Mouse (Mus musculus): ENCODE data around the gene Kat8.
A peak's percentile ranks its signal among the peaks of the same experiment; 100 is the strongest.
"Not testable (repeated sequence)": the region's sequence is repeated elsewhere in the genome, so short reads cannot be mapped to it uniquely, and the experiment has no call there.

Kat8 gene

DNA sequence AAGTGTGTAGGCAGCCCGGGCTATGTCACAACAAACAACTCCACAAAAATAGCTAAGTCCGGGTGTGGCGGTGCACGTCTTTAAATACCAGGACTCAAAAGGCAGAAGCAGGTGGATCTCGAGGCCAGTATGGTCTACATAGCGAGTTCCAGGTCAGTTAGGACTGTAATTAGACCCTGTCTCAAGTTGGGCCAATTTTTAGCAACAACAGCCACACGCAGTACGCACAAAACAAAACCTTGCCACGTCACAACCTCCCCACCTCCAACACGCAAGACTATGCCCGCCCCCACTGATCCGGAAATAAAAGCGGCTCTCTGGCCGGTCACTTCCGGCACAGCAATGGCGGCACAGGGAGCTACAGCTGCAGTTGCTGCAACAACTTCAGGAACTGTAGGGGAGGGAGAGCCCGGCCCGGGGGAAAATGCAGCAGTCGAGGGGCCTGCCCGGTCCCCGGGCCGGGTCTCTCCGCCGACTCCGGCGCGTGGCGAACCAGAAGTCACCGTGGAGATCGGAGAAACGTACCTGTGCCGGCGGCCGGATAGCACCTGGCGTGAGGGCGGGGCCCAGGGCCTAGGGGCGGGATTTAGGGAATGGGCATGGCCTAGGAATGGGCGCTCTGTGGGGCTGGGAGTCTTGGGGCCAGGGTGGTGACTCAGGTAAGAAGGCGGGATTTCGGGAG, at the start of gene Kat8:
Gene Kat8 (plus strand): TSS at position 327 of the 682 bp plus-strand sequence.
- peak; percentile 84 for DNase-seq (ENCODE audit: low read depth, low spot score)

DNA sequence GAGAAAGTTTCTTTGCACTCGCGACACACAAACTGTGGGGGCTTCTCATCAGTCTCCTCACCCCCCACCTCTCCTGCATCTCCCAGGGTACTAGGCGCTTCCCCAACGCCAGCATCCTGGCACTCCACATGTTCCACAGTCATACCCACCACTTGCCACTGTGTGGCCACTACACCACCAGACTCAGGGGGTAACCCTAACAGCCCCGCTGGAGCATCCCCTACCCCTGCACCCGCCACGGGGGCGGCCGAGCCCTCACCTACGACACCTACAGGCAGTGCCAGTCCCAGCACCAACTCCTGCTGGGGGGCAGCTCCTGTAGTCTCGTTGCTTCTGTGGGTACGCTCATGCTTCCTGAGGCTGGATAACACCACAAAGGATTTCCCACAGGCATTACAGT, 45.9 kb upstream of the Kat8 start:
- no peak for DNase-seq (ENCODE audit: low read depth, low spot score)

DNA sequence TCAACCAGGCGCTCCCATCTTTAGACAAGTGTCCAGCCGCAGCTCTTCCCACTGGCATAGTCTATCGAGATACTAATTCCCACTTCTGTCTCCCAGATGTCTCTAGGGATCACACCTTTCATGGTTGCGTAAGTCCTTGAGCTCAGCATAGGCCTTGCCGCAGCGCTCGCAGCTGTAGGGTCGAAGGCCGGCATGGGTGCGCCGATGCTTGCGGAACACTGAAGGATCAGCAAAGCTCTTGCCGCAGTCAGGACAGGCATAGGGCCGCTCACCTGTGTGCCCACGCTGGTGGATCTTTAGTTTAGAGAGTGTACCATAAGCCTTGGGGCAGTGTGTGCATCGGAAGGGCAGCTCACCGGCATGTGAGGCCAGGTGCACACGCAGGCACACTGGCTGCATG, 44.7 kb upstream of the Kat8 start:
- no peak for DNase-seq (ENCODE audit: low read depth, low spot score)

DNA sequence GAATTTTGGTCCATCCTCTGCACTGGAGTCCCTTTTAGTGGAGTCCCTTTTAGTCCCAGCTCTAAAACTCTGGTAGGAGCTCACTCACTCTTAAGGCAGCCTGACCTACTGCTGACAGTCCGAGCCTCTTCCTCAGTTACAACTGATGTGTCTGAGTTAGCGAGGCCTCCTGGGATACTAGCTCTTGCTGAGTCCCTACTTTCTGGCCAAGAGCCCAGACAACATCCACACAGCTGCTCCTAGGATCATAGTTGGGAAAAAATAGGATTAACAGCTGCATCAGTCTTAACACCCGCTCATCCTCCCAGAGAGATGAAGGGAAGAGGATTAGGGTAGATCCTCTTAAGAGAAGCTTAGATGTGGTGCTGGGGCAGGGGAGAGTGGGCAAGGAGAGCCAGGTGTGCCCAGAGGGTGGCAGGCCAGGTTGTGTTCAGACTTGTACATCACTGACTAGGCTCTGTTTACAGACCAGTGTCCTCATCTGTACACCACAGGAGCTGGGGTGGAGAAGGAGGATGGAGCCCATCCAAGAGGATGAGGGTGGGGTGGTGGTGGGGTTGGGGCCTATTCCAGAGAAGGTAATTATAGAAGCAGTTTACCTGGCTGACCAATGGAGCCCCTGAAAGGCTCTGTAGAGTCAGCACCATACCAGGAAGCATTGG, 43.0 kb upstream of the Kat8 start:
- DNase-seq (ENCODE audit: low read depth, low spot score) = no peak

DNA sequence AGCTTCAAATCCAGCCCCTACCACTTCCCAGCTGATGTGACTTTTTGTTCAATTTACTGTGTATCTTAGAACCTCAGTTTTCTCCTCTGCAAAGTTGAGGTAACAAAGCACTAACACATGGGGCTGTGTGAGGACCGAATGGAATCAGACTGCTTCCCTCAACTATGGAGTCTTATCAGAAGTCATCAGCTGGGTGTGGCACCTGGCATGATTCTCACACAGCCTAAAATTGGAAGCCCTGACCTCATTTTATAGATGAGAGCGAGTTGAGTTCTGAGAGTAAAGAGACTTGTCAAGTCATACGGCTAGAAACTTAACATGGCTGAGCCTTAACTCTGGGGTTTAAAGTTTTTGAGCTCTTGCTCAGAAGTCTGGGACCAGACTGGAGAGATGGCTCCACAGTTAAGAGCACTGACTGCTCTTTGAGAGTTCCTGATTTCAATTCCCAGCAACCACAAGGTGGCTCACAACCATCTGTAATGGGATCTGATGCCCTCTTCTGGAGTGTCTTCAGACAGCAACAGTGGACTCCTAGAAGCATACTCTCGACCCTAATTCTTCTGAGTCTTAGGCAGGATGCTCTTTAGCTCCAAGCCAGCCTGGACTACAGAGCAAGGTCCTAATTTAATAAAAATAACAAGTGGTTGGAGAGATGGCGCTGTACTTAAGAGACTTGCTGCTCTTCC, 42.0 kb upstream of the Kat8 start:
- DNase-seq (ENCODE audit: low read depth, low spot score) = no peak

DNA sequence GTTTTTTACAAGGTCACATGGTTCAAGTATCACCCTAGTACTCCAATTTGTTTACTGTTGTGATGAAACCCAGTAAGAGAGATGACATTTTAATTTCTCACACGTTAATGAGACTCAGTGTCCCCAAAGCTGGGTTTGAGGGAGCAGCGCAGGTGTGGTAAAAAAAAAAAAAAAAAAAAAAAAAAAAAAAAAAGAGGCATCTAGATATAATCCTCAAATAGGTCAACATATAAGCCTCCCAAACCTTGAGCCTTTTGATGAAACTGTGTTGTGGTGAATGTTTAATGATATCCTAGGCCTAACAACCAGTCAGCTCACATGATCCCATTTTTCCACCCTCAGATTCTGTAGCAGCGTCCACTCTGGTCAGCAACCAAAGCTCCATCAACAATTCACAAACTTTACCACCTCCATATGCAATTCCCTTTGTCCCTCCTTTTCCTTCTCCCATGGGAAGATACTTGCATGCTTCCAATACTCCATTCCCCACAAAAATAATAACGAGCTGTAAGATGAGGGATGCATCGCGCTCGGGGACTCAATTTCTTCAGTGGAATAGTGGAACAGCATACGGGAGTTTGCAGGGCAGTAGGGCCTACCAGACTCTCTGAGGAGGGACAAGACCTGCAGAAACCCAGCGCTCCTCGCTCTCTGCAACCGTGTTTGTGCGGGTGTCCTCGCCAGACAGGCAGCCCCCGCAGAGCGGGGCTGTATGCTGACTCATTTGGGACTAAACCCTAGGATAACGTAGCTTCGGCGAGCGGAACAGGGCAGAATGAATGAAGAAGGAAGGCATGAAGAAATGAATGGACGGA, 37.3 kb upstream of the Kat8 start:
- DNase-seq (ENCODE audit: low read depth, low spot score) = peak; percentile 19

DNA sequence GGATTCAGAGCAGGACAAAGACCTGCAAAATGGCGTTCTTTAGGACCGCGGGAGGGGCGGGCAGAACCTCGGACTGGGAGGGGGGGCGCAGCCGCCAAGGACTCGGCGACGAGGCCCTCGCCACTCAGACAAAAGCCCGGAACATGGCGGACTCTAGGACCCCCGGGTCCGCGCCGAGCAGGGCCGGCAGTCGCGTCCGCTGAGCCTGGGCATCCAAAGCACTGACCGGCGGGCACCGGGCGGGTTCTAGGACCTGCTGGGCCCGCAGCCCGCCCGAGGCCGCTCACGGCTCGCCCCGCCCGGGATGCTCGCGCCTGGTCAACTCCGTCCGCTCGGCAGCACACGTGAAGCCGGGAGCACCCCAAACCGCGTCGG, 36.7 kb upstream of the Kat8 start:
- DNase-seq (ENCODE audit: low read depth, low spot score) = peak; percentile 91

DNA sequence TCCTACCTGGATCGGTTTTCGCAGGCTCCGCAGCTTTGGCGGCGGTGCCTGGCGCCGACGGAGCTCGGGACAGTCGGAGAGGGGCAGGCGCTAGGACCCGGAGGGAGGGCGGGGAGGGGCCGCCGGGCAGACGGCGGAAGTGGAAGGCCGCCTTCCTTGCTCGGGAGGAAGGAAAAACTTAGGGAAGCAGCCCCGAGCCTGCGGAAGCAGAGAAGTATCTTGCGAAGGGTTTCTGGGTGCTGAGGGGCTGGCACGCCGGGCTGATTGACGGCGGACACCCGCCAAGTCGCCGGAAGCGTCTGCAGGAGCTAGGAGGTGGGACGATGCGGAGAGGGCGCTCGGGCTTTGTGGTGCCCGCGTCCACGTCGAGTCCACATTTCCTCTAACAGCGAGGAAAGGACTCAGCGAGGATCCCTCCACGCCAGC, 36.3 kb upstream of the Kat8 start, which contains the start of gene Zfp646:
Gene Zfp646 (plus strand): TSS at position 181 of the 426 bp plus-strand sequence.
- DNase-seq (ENCODE audit: low read depth, low spot score) = peak; percentile 82

DNA sequence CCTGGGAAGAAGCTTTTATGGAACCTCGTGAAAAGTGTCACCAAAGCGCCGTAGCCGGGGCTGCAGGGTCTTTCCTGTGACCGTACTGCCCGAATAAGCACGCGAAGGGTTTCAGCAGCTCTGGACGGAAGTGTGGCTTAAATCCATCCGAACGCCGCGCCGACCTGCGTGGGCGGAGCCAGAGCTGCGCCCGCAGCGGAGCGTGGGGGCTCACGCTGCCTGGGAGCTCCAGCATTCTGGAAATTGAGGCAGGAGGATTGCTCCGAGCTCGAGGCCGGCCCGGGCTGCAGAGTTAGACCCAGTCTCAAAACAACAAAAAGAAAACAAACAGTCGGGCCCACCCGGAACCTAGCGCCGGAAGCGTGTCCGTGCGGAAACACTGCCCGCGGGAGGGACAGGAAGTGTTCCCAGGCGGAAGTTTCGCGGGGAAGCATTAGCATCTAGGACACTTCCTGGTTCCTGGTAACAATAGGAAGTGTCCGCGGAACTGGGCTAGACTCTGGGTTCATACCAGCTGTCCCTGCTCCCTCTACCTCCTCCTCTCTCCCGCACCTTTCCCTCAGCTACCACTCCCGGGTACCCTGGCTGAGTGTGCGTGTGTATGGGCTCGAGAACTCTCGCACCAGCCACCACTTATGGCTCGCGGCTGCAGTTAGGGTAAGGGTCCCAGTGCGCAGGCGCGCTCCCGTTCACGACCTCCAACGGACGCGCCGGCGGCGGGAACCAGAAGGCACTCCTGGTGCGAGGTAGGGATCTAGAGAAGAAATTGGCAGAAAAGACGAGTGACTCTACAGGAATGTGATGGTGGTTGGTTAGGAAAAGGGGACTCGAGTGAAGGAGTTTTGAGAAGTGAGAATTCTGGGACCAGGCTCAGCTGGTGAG, 35.6 kb upstream of the Kat8 start, which contains the start of gene Zfp668:
Gene Zfp668 (minus strand): TSS at position 362 of the 882 bp plus-strand sequence.
- peak; percentile 89 for DNase-seq (ENCODE audit: low read depth, low spot score)

DNA sequence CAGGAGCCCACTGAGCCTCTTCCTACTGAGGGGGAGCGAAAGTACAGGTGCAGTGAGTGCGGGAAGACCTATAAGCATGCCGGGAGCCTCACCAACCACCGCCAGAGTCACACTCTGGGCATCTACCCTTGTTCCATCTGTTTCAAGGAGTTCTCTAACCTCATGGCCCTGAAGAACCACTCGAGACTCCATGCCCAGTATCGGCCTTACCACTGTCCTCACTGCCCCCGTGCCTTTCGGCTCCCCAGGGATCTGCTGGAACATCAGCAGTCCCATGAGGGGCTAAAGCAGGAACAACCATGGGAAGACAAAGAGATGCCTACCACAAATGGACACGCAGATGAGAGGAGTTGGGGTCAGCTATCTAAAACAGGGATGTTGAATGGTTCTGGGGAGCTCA, 33.0 kb upstream of the Kat8 start:
- no peak for DNase-seq (ENCODE audit: low read depth, low spot score)

DNA sequence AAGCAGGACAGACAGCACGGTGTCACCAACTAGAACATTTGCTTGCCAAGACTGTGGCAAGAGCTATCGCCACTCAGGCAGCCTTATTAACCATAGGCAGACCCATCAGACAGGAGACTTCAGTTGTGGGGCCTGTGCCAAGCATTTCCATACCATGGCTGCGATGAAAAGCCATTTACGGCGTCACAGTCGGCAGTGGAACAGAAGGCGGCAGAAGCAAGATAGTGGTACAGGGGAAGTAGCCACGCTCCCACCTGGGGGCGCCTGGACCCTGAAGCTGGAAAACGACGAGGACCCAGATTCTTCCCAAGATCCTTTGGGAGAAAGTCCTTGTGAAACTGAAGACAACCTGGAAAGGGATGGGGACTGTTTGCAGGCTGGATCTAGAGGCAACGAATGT, 31.9 kb upstream of the Kat8 start:
- no peak for DNase-seq (ENCODE audit: low read depth, low spot score)

DNA sequence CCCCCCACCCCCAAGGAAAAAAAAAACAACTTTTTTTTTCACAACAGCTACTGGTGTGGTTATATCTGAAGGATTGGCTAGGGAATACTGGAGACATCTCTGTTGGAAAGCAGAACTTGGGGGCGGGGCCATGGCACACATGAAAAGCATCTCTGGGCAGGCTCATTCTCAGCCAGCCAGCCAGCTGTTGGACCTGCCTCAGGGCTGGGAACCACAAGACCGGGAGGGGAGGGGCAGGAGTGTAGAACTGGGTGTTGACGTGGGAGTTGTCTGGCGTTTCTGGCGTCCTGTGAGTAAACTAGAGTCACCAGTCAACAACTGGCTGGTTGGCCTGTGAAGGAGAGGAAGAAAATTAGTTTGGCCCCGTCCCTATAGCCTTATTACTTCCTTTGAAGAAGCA, 26.4 kb upstream of the Kat8 start:
- DNase-seq (ENCODE audit: low read depth, low spot score) = no peak

DNA sequence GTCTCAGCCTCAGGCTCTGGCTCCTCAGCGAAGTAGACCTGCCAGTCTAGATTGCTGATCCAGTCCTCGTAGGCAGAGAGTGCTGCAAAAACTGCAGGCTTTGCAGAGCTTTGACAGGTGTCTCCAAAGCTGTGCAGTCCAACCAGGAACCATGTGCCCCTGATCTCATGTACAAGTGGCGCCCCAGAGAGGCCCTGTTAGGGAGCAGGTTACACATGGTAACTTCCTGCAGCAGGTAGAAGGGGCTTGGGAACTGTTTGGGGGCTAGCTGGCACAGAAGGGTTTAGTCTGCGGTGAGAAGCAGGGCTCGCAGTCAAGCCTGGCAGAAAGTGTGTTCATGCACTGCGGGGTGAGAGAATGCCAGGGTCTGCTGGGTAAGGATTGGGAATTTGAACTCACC, 25.8 kb upstream of the Kat8 start:
- DNase-seq (ENCODE audit: low read depth, low spot score) = no peak

DNA sequence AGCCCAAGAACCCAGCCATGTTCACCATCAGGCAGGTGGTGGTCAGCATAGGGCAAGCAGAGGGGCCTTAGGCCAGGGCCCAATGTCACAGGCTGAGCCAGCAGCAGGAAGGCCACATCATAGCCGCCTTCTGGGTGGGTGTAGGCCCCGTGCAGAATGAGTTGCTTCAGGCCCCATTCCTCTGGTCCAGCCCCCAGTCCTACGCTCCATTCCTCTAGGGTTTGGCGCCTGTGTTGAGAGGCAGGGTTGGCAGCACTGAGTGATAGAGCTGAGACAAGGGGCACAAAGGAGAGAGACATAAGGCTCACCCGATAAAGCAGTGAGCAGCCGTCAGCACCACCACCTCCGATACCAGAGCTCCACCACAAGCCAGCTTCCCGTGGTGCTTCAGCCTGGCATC, 25.1 kb upstream of the Kat8 start:
- no peak for DNase-seq (ENCODE audit: low read depth, low spot score)

DNA sequence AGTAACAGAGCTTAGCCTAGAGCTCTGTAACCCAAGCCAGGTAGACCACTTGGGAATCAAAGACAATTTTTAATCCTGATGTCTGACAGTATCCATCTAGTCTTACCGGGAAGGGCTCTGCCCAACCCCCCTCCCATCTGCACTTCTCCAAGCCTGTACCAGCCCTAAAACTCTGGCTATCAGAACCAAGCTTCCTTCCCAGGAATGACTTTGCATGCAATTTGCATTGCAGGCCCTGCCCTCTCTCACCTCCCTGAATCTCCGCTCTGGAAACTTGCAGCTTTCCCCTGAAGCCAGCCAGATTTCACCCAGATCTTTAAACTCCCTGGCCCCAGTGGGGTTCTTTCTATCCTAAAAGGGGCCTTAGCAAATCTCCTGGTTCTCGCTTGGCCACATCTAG, 24.5 kb upstream of the Kat8 start:
- DNase-seq (ENCODE audit: low read depth, low spot score) = no peak

DNA sequence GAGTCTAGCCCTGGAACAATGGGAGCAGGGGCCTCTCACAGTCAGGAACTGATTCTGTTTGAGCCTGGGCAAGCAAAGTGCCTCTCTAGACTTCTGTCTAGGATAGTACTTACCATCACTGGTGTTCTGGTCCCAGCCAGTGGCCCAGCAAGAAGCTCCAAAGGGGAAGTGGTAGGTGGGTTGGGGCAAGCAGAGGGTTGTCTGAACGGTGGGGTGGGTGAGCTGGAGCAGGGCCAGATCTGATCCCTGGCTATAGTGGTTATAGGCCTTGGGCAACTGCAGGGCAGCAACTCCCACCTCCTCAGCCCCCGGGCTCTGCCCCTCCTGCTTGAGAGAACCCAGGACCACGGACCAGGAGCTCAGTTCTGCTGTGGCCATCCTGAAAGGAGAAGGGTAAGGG, 23.5 kb upstream of the Kat8 start:
- DNase-seq (ENCODE audit: low read depth, low spot score) = no peak

DNA sequence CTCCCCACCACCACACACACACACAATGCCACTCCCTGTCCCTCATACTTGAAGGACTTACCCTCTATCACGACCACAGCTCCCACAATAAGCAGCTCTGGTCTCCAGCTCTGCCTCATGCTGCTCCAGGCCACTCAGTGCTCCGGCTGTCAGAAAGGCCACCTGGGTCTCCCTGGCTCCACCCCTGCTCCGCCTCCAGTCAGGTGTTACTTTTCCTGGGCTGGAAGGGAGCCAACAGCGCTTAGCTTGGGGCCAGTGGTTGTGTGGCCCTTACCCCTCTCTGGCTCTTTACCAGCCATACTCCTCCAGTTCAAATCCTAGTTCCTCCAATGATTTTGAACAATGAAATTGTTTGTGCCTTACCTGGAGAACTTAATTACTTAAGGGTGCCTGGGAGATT, 21.5 kb upstream of the Kat8 start, which contains the start of gene Prss53:
Gene Prss53 (minus strand): TSS at position 173 of the 400 bp plus-strand sequence.
- no peak for DNase-seq (ENCODE audit: low read depth, low spot score)

DNA sequence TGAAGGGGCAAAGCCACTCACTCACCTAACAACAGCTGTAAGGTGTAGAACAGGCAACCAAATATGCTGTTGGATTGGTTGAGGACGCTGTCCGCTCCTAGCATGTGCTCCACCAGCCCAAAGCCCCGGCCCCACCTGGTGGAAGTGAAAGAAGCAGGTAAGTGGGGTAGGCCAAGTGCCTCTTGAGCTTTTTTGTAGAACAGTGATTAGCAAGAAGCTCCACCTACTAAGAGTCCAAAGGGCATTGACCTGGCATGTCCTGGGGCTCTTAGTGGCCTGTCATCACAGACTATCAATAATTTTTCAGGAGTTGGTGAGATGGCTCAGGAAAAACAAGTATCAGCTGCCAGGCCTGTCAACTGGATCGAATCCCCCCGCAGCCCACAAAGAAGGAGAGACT, 17.8 kb upstream of the Kat8 start:
- DNase-seq (ENCODE audit: low read depth, low spot score) = no peak

DNA sequence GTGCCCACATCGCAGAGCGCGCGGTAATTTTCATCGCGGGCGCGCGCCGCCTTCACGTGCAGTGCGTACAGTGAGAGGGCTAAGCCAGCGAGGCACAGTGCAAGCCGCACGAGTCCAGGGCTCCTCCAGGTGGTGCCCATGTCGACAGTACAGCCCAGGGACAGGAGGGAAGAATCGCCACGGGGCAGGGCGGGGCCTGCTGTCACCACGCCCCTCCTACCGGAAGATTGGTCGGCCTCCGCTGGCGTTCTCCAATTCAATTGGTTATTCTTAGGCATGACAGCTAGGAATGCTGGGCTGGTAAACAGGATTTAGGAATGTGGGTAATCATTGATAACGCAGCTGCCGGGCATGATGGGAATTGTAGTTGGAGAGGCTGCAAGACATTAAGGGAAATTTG, 16.9 kb upstream of the Kat8 start, which contains the start of the genes Gm21974 and Vkorc1:
Gene Gm21974 (minus strand): TSS at position 13 of the 400 bp plus-strand sequence.
Gene Vkorc1 (minus strand): TSS at position 176 of the 400 bp plus-strand sequence.
- peak; percentile 92 for DNase-seq (ENCODE audit: low read depth, low spot score)

DNA sequence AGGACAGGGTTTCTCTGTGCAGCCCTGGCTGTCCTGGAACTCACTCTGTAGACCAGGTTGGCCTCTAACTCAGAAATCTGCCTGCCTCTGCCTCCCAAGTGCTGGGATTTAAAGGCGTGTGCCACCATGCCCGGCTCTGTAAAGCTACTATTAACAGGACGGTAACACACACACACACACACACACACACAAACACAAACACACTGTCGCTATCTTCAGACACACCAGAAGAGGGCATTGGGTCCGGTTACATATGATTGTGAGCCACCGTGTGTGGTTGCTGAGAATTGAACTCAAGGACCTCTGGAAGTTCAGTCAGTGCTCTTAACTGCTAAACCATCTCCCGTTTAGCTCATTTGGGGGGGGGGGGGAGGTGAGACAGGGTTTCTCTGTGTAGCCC, 16.4 kb upstream of the Kat8 start:
- not testable (repeated sequence) for DNase-seq (ENCODE audit: low read depth, low spot score)

DNA sequence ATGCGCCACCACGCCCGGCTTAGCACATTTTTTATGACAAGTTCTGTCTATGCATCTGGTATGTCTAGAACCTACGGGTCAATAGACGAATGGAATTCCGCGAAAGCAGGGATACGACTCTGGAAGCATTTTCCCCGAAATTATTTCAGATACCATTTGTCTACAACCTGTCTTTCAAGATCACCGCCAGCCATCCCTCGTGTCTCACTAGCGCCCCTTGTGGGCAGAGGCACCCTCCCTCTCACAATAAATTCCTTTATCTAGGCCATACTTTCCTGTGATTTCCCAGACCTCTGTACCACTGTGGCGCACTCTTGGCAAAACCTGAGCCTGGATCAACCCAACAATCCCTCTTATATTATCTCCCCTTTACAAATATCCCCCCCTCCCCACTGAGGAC, 15.9 kb upstream of the Kat8 start:
- DNase-seq (ENCODE audit: low read depth, low spot score) = no peak
